Mouse (Mus musculus) Patski (cell line): ENCODE data around the gene Gm11042. TPM values are rescaled to one million over a fixed set of nuclear protein-coding genes. Genes with fewer than 3 reads are reported as not detected.

Experiments used
- ATAC-seq: fragments of 100-300 bp; one replicate; pipeline ENCODE4 v1.8.0; 2021
- CTCF ChIA-PET: fragments of 350-600 bp; sonication (Branson Sonifier 250); formaldehyde crosslinking; loops from one replicate; lab custom pipeline; 2022; ENCODE audit warnings: inconsistent platforms; lab: Charles Lee
- POLR2A ChIA-PET: fragments of 350-600 bp; sonication (Branson Sonifier 250); formaldehyde crosslinking; loops from one replicate; lab custom pipeline; 2022; ENCODE audit warnings: antibody characterized with exemption, inconsistent platforms; lab: Charles Lee
- DNase-seq: peaks from one replicate; pipeline ENCODE4 v3.0.0-alpha.2; 2011; ENCODE audit warnings: low read depth, low spot score
- H3K27me3 ChIP-seq: fragments of 371-371 bp; one replicate; pipeline ENCODE4 v1.5.1; 2021
- CTCF ChIP-seq: fragments of 100-300 bp; IDR thresholded peaks from one replicate; pipeline ENCODE4 v1.5.1; 2021
- in situ Hi-C: fragments of 300-500 bp; cut with MboI; formaldehyde crosslinking; loops from 3 replicates; pipeline ENCODE4 v1.11.1; 2018; ENCODE audit warnings: low pct_unique_long_range_greater_than_20kb, mixed read lengths
- polyA plus RNA-seq: library from polyadenylated mRNA; unstranded; gene quantifications from one replicate; pipeline ENCODE4 v1.2.3, GENCODE M21; 2021

Gene Gm11042
- not detected for polyA plus RNA-seq

DNA sequence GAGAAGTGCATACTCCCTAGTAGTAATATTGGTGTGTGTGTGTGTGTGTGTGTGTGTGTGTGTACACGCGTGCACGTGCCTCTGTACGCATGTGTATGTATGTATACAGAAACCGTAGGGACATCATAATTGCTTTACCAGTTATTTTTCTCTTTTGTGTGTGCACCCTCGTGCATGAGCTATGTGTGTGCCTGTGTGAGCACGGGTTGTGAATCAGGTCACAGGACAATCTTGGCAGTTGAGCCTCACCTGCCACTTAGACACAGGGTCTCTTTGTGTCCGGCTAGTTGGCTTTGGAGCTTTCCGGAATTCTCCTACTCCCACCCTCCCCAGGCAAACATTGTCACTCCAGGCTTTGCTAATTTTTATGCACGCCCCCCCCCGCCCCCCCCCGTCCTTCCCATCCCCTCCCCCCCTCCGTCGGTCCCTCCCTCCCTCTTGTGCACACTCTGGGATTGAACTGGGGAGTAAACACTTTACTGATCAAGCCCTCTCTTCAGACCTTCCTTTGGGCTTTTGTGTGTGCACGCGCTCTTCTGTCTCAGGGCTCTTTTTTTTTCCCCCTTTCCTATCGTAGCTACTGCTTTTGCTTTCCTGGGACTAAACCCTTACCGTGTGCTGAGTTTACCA lies at the start of gene Gm11042:
Gene Gm11042, minus strand, starts transcription at position 51 of the 630 bp plus-strand sequence.
- CTCF ChIA-PET: interaction anchor here (0.8 to 1.4 kb wide), 2 partner anchors 27 to 42 kb away, joined by 3 read pairs; no protein-coding TSS in a partner anchor
- POLR2A ChIA-PET: no interaction called here
- DNase-seq: no peak
- no peaks in the 10 kb centered on the region for H3K27me3 ChIP-seq
- in situ Hi-C loops: loop anchor here (25.0 kb wide), 1 partner anchor 1321 kb away; no protein-coding TSS in a partner anchor
- ATAC-seq: no peak
- no peak for TF ChIP-seq CTCF

GRCm38 (mm10) chr12:74364477-74364876 lies 48.3 kb upstream of the Gm11042 start:
- CTCF ChIA-PET: no interaction called here
- no peak for ATAC-seq
- in situ Hi-C loops: no loop called here
- H3K27me3 ChIP-seq: peaks cover 4% of the 10 kb centered on the region
- no peak for DNase-seq
- no peak for TF ChIP-seq CTCF
- POLR2A ChIA-PET: no interaction called here

- in situ Hi-C loops: no loop called here
- CTCF ChIA-PET: no interaction called here
- H3K27me3 ChIP-seq: peaks cover 4% of the 10 kb centered on the region
- POLR2A ChIA-PET: no interaction called here
- ATAC-seq: no peak
- no peak for TF ChIP-seq CTCF
- no peak for DNase-seq
Observed at GRCm38 (mm10) chr12:74363076-74363475, 46.9 kb upstream of the Gm11042 start.

GRCm38 (mm10) chr12:74362453-74362852 lies 46.3 kb upstream of the Gm11042 start:
- ATAC-seq: no peak
- POLR2A ChIA-PET: no interaction called here
- TF ChIP-seq CTCF: no peak
- peaks cover 4% of the 10 kb centered on the region for H3K27me3 ChIP-seq
- DNase-seq: no peak
- CTCF ChIA-PET: no interaction called here
- in situ Hi-C loops: no loop called here

DNA sequence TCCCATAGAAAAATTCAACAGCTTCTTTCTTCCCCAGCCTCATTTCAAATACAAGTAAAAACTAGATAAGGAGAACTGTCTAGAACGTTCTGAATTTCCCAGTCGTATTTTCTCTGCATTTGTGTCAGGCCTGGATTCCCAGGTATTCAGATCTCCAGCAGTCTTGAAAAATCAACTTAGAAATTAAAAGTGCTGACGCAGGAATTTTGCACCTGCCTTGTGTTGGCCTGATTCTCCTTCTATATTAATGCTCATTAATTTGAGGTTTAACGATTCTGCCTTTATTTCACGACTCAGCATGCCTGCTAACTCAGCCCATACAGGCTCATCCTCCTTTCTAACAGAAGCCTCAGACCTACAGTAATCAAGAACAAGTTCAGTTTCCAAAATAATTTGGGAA lies 43.6 kb upstream of the Gm11042 start:
- no peak for TF ChIP-seq CTCF
- ATAC-seq (no peak), DNase-seq (no peak)
- in situ Hi-C loops: no loop called here
- CTCF ChIA-PET: no interaction called here
- POLR2A ChIA-PET: no interaction called here
- peaks cover 4% of the 10 kb centered on the region for H3K27me3 ChIP-seq

- in situ Hi-C loops: no loop called here
- CTCF ChIA-PET: no interaction called here
Observed at GRCm38 (mm10) chr12:74357806-74358205, 41.6 kb upstream of the Gm11042 start.

DNA sequence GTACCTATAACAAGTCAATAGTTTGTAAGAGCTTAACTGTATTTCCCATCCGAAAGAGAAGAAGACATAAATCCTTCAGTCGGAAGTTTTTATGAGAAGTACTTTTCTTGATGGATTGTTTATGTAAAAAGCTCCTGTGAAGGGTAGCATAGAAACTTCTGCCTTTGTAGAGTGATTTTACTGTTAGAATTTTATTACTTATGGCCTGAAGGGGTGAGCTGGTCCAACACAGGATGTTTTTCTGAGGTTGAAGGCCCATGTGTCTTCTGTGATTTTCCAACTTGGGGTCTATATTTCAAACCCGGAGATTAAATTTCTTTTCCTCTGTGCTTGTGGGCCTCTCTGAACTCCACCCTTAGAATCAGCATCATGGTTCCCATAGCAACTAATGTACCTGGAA lies 26.5 kb upstream of the Gm11042 start:
- ATAC-seq: no peak

More at GRCm38 (mm10) chr12:74357806-74358205, 41.6 kb upstream of the Gm11042 start:
- POLR2A ChIA-PET: no interaction called here
- no peak for TF ChIP-seq CTCF
- peaks cover 4% of the 10 kb centered on the region for H3K27me3 ChIP-seq
- no peak for DNase-seq
- no peak for ATAC-seq

DNA sequence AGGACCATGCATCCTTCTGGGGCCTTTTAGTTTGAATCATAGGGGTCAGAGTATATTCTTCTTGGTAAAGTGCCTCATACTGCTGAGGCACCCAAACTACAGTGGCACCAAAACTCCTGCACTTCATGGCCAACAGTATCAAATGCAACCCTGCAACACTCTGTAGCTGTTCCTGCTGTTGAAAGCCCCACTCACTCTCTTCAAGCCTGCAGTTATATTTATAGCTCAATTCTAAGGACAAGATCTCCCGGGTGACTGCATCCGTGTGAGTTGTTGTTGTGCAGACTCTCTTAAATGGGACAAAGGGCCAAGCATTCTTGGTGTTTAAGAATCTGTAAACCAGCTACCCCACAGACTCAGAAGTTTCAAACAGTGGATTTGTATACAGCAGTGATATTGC lies 23.9 kb upstream of the Gm11042 start:
- ChIA-PET CTCF (no interaction called here), POLR2A (no interaction called here)
- in situ Hi-C loops: loop anchor here (25.0 kb wide), 1 partner anchor 1422 kb away; no protein-coding TSS in a partner anchor
- peaks cover 11% of the 10 kb centered on the region for H3K27me3 ChIP-seq
- DNase-seq: no peak
- no peak for TF ChIP-seq CTCF
- ATAC-seq: no peak

More for the DNA sequence above, 26.5 kb upstream of the Gm11042 start:
- no peak for TF ChIP-seq CTCF
- no peak for DNase-seq
- ChIA-PET POLR2A (no interaction called here), CTCF (no interaction called here)
- peaks cover 14% of the 10 kb centered on the region for H3K27me3 ChIP-seq
- in situ Hi-C loops: loop anchor here (25.0 kb wide), 1 partner anchor 1420 kb away; no protein-coding TSS in a partner anchor

- CTCF ChIA-PET: no interaction called here
- POLR2A ChIA-PET: no interaction called here
- in situ Hi-C loops: loop anchor here (10.0 to 25.0 kb wide), 2 partner anchors 1061 to 1429 kb away; no protein-coding TSS in a partner anchor
- H3K27me3 ChIP-seq: no peaks in the 10 kb centered on the region
- TF ChIP-seq CTCF: no peak
- DNase-seq: no peak
- no peak for ATAC-seq
Observed at GRCm38 (mm10) chr12:74333706-74334105, 17.5 kb upstream of the Gm11042 start.

GRCm38 (mm10) chr12:74333016-74333415 lies 16.8 kb upstream of the Gm11042 start:
- CTCF ChIA-PET: interaction anchor here (0.6 to 1.2 kb wide), 2 partner anchors 10 to 13 kb away, joined by 3 read pairs; no protein-coding TSS in a partner anchor
- peak; percentile 64 for TF ChIP-seq CTCF
- DNase-seq (no peak), ATAC-seq (no peak)
- in situ Hi-C loops: loop anchor here (10.0 to 25.0 kb wide), 2 partner anchors 1062 to 1429 kb away; no protein-coding TSS in a partner anchor
- POLR2A ChIA-PET: no interaction called here
- no peaks in the 10 kb centered on the region for H3K27me3 ChIP-seq

GRCm38 (mm10) chr12:74329759-74330158 lies 13.6 kb upstream of the Gm11042 start:
- ATAC-seq (no peak), DNase-seq (no peak)
- in situ Hi-C loops: loop anchor here (10.0 to 25.0 kb wide), 2 partner anchors 1065 to 1433 kb away; no protein-coding TSS in a partner anchor
- ChIA-PET POLR2A (no interaction called here), CTCF (no interaction called here)
- peaks cover 5% of the 10 kb centered on the region for H3K27me3 ChIP-seq
- TF ChIP-seq CTCF: no peak
